19 mouse cellular contexts compared by ENCODE assay signal in genomic region chr7:34805691-34806205, GRCm38 (mm10). TPM values are rescaled to one million over a fixed set of nuclear protein-coding genes. Genes with fewer than 3 reads are reported as not detected.
DNase-seq lines count a peak whose midpoint lies in the region; ATAC-seq and TF ChIP-seq lines count a peak whose summit lies in the region.
"Had no signal": no experiment of that assay in that cellular context is flagged by ENCODE, and none has a peak within 500 bp of the region (broad histone marks: within the 10 kb centered on the region; RNA-seq: fewer than 3 reads in every experiment).

No protein-coding gene starts in this region.

- 79% methylated on average over 3 of the region's 3 CpGs for WGBS in forebrain, embryonic 11.5 days
- 85% methylated on average over 3 of the region's 3 CpGs for WGBS in forebrain, embryonic 15.5 days
- 77% methylated on average over 3 of the region's 3 CpGs for WGBS in kidney, embryonic 15.5 days
- WGBS in intestine, postnatal 0 days: 88% methylated on average over 3 of the region's 3 CpGs

- no peaks in the 10 kb centered on the region for H3K36me3 ChIP-seq in forebrain, embryonic 11.5 days (ENCODE audit: control insufficient read depth, insufficient read depth, low read length)
- no peaks in the 10 kb centered on the region for H3K36me3 ChIP-seq in forebrain, embryonic 15.5 days
- no peaks in the 10 kb centered on the region for H3K36me3 ChIP-seq in kidney, embryonic 15.5 days
- no peaks in the 10 kb centered on the region for H3K36me3 ChIP-seq in intestine, postnatal 0 days (ENCODE audit: control insufficient read depth, insufficient read depth)
- H3K36me3 ChIP-seq: forebrain, embryonic 10.5 days; heart, embryonic 13.5 days; hindbrain, embryonic 15.5 days; liver, embryonic 13.5 days; midbrain, embryonic 12.5 days had no signal

- H3K27me3 ChIP-seq in forebrain, embryonic 11.5 days (ENCODE audit: control insufficient read depth, insufficient read depth, low read length): peaks cover 15% of the 10 kb centered on the region
- H3K27me3 ChIP-seq in forebrain, embryonic 15.5 days: peaks cover 18% of the 10 kb centered on the region
- H3K27me3 ChIP-seq in kidney, embryonic 15.5 days: peaks cover 27% of the 10 kb centered on the region
- peaks cover 18% of the 10 kb centered on the region for H3K27me3 ChIP-seq in intestine, postnatal 0 days (replicated peaks; ENCODE audit: control insufficient read depth, insufficient read depth, low read length)

- H3K9me3 ChIP-seq in forebrain, embryonic 11.5 days (ENCODE audit: control insufficient read depth, low read length): no peaks in the 10 kb centered on the region
- H3K9me3 ChIP-seq in forebrain, embryonic 15.5 days: no peaks in the 10 kb centered on the region
- H3K9me3 ChIP-seq in kidney, embryonic 15.5 days (replicated peaks): no peaks in the 10 kb centered on the region
- H3K9me3 ChIP-seq in intestine, postnatal 0 days (ENCODE audit: control insufficient read depth): no peaks in the 10 kb centered on the region
- H3K9me3 ChIP-seq: forebrain, embryonic 10.5 days; heart, embryonic 13.5 days; hindbrain, embryonic 15.5 days; liver, embryonic 13.5 days; midbrain, embryonic 12.5 days had no signal

- DNase-seq in forebrain, embryonic 11.5 days (ENCODE audit: low spot score): peak; percentile 21
- no peak for DNase-seq in kidney, postnatal 4 days
- DNase-seq in ovary, postnatal 36 days (ENCODE audit: low spot score): peak; percentile 24
- DNase-seq in ovary, postnatal 14 days (ENCODE audit: low spot score): no peak
- no peak for DNase-seq in heart, adult 9 months (ENCODE audit: low spot score in 2 of 2)
- DNase-seq: liver, embryonic 13.5 days; lung, adult 2 months; lung, postnatal 14 days; thymus, adult 18-20 months; thymus, postnatal 36 days had no signal

- TF ChIP-seq CTCF in intestine, postnatal 0 days (IDR thresholded peaks at IDR 0.05; ENCODE audit: low read depth): no peak

- no peak overlapping the region for H3K4me3 ChIP-seq in forebrain, embryonic 11.5 days (ENCODE audit: low read depth, low read length)
- H3K4me3 ChIP-seq in forebrain, embryonic 15.5 days: no peak overlapping the region
- H3K4me3 ChIP-seq in kidney, embryonic 15.5 days (replicated peaks): no peak overlapping the region
- H3K4me3 ChIP-seq in intestine, postnatal 0 days (ENCODE audit: low read depth, low read length): no peak overlapping the region
- H3K4me3 ChIP-seq: forebrain, embryonic 10.5 days; gastrocnemius, adult 2 months; heart, embryonic 13.5 days; hindbrain, embryonic 15.5 days; left cerebral cortex, adult 2 months; liver, embryonic 13.5 days; midbrain, embryonic 12.5 days had no signal

- H3K27ac ChIP-seq in forebrain, embryonic 11.5 days (ENCODE audit: low read depth, low read length): no peak overlapping the region
- H3K27ac ChIP-seq in forebrain, embryonic 15.5 days (replicated peaks): no peak overlapping the region
- peak overlapping the region; percentile 78 for H3K27ac ChIP-seq in kidney, embryonic 15.5 days
- H3K27ac ChIP-seq in intestine, postnatal 0 days (ENCODE audit: low read depth, low read length): 0 out of 2 replicates have a peak overlapping the region, but pooled peaks have one; percentile 41
- H3K27ac ChIP-seq: forebrain, embryonic 10.5 days; gastrocnemius, adult 2 months; heart, embryonic 13.5 days; hindbrain, embryonic 15.5 days; left cerebral cortex, adult 2 months; liver, embryonic 13.5 days; midbrain, embryonic 12.5 days had no signal

- no peak for ATAC-seq in forebrain, embryonic 11.5 days (replicated peaks; ENCODE audit: low FRiP score)
- no peak for ATAC-seq in forebrain, embryonic 15.5 days (replicated peaks)
- no peak for ATAC-seq in kidney, embryonic 15.5 days (replicated peaks; ENCODE audit: low FRiP score)
- ATAC-seq in intestine, postnatal 0 days: no peak

- no peaks in the 10 kb centered on the region; the same call in 1 of the 2 replicates for H3K4me1 ChIP-seq in forebrain, embryonic 11.5 days (replicated peaks; ENCODE audit: control insufficient read depth, insufficient read depth, low read length)
- peaks cover 13% of the 10 kb centered on the region for H3K4me1 ChIP-seq in forebrain, embryonic 15.5 days
- H3K4me1 ChIP-seq in kidney, embryonic 15.5 days: peaks cover 28% of the 10 kb centered on the region
- no peaks in the 10 kb centered on the region for H3K4me1 ChIP-seq in intestine, postnatal 0 days (replicated peaks; ENCODE audit: control insufficient read depth, insufficient read depth, low read length)
- H3K4me1 ChIP-seq: liver, embryonic 13.5 days had no signal

- no peak overlapping the region for H3K4me2 ChIP-seq in forebrain, embryonic 11.5 days (ENCODE audit: low read depth, low read length, severe bottlenecking)
- no peak overlapping the region for H3K4me2 ChIP-seq in forebrain, embryonic 15.5 days (replicated peaks)
- H3K4me2 ChIP-seq in kidney, embryonic 15.5 days: no peak overlapping the region
- H3K4me2 ChIP-seq in intestine, postnatal 0 days (replicated peaks; ENCODE audit: low read depth): no peak overlapping the region
- H3K4me2 ChIP-seq: heart, embryonic 13.5 days; hindbrain, embryonic 15.5 days; liver, embryonic 13.5 days; midbrain, embryonic 12.5 days had no signal

- H3K9ac ChIP-seq in forebrain, embryonic 11.5 days (ENCODE audit: low read length): no peak overlapping the region
- no peak overlapping the region for H3K9ac ChIP-seq in forebrain, embryonic 15.5 days (replicated peaks)
- H3K9ac ChIP-seq in kidney, embryonic 15.5 days: no peak overlapping the region
- no peak overlapping the region for H3K9ac ChIP-seq in intestine, postnatal 0 days (ENCODE audit: low read depth, low read length)
- H3K9ac ChIP-seq: heart, embryonic 13.5 days; hindbrain, embryonic 15.5 days; liver, embryonic 13.5 days; midbrain, embryonic 12.5 days had no signal

RNA-seq across cellular contexts. Expression of gene Chst8, which starts 6.8 kb away (rescaled TPM):
- polyA plus RNA-seq in forebrain, embryonic 11.5 days (2014; fragmentation: Nextera tagmentation; extraction: Ambion mirVana): 11.4 and 12.0 TPM in 2 replicates
- polyA plus RNA-seq in forebrain, embryonic 15.5 days (2015; fragmentation: Nextera tagmentation; extraction: Ambion mirVana): 8.8 and 9.6 TPM in 2 replicates
- polyA plus RNA-seq in kidney, embryonic 15.5 days (2015; fragmentation: Nextera tagmentation; extraction: Ambion mirVana): 11.1 and 13.0 TPM in 2 replicates
- polyA plus RNA-seq in intestine, postnatal 0 days (2015; fragmentation: Nextera tagmentation; extraction: Ambion mirVana): 2.7 and 3.5 TPM in 2 replicates

Comparison
In these comparisons a context has a peak if more than half of its experiments do, and no peak if none do; other contexts are left out.
1. DNase-seq: peak in forebrain, embryonic 11.5 days (single experiment) and ovary, postnatal 36 days (single experiment); none in kidney, postnatal 4 days (0 of 2), ovary, postnatal 14 days (single experiment) and heart, adult 9 months (0 of 2).
2. H3K27ac ChIP-seq: peak in kidney, embryonic 15.5 days (single experiment) and intestine, postnatal 0 days (single experiment); none in forebrain, embryonic 11.5 days (single experiment) and forebrain, embryonic 15.5 days (single experiment).